Mouse (Mus musculus) adrenal gland, adult (tissue): ENCODE measurements around the gene Bloc1s5.
A peak's percentile ranks its signal among the peaks of the same experiment; 100 is the strongest.
"Not testable (repeated sequence)": the region's sequence is repeated elsewhere in the genome, so short reads cannot be mapped to it uniquely, and the experiment has no call there.

Experiments
- DNase-seq, 2 experiments: peaks; one replicate each; pipeline ENCODE4 v3.0.0; 2022 to 2023; ENCODE audit warnings: low spot score in 1 of 2; ENCODE audit not compliant: inconsistent age in 2 of 2

The Bloc1s5 gene

GRCm38 (mm10) chr13:38634800-38635269 is at the start of gene Bloc1s5:
Gene Bloc1s5, minus strand, starts transcription at chr13:38635109.
- peak; percentile 94 to 98 for DNase-seq

- no peak for DNase-seq
Measured at GRCm38 (mm10) chr13:38672336-38672735, 37.4 kb upstream of the Bloc1s5 start.

- DNase-seq: not testable (repeated sequence)
Measured at GRCm38 (mm10) chr13:38671451-38671850, 36.5 kb upstream of the Bloc1s5 start.

- no peak for DNase-seq
Measured at GRCm38 (mm10) chr13:38670051-38670450, 35.1 kb upstream of the Bloc1s5 start.

- peak; percentile 26 to 82 for DNase-seq
Measured at GRCm38 (mm10) chr13:38668514-38668913, 33.6 kb upstream of the Bloc1s5 start.

- DNase-seq: no peak
Measured at GRCm38 (mm10) chr13:38664753-38665152, 29.8 kb upstream of the Bloc1s5 start.

- no peak for DNase-seq
Measured at GRCm38 (mm10) chr13:38659524-38660136, 24.7 kb upstream of the Bloc1s5 start.

- peak; percentile 96 to 98 for DNase-seq
Measured at GRCm38 (mm10) chr13:38658528-38659280, 23.8 kb upstream of the Bloc1s5 start, which contains the start of gene Eef1e1. Gene Eef1e1, minus strand, starts transcription at chr13:38659058.

GRCm38 (mm10) chr13:38657865-38658264 is 23.0 kb upstream of the Bloc1s5 start:
- DNase-seq: no peak

- DNase-seq: no peak
Measured at GRCm38 (mm10) chr13:38650292-38650691, 15.4 kb upstream of the Bloc1s5 start.

GRCm38 (mm10) chr13:38649069-38649468 is 14.2 kb upstream of the Bloc1s5 start:
- DNase-seq: no peak

GRCm38 (mm10) chr13:38641414-38641813 is 6.5 kb upstream of the Bloc1s5 start:
- DNase-seq: no peak

- no peak for DNase-seq
Measured at GRCm38 (mm10) chr13:38640961-38641360, 6.1 kb upstream of the Bloc1s5 start.

- DNase-seq: no peak
Measured at GRCm38 (mm10) chr13:38638694-38639093, 3.8 kb upstream of the Bloc1s5 start.

GRCm38 (mm10) chr13:38634256-38634799 is 581 bp downstream of the Bloc1s5 start:
- DNase-seq: no peak

GRCm38 (mm10) chr13:38633287-38634000 is 1.5 kb downstream of the Bloc1s5 start:
- DNase-seq: no peak

GRCm38 (mm10) chr13:38632556-38632955 is 2.4 kb downstream of the Bloc1s5 start:
- DNase-seq: no peak

- no peak for DNase-seq
Measured at GRCm38 (mm10) chr13:38626229-38626525, 8.7 kb downstream of the Bloc1s5 start.

- peak; percentile 57 to 90 for DNase-seq
Measured at GRCm38 (mm10) chr13:38625492-38626228, 9.2 kb downstream of the Bloc1s5 start.

GRCm38 (mm10) chr13:38624292-38624902 is 10.5 kb downstream of the Bloc1s5 start:
- DNase-seq: no peak
